Mouse (Mus musculus) hindbrain, embryonic 12.5 days (tissue): ENCODE measurements around the gene Ccdc14. TPM values are rescaled to one million over a fixed set of nuclear protein-coding genes. Genes with fewer than 3 reads are reported as not detected.
"Not testable (repeated sequence)": the region's sequence is repeated elsewhere in the genome, so short reads cannot be mapped to it uniquely, and the experiment has no call there.

ENCODE experiments used
- ATAC-seq: fragments of 200-750 bp; cut with Nextera tagmentation; 2 replicates; pipeline ENCODE4 v1.8.0; 2017; ENCODE audit warnings: moderate TSS enrichment; ENCODE audit not compliant: low FRiP score
- H3K27ac ChIP-seq: fragments of 300-500 bp; sonication (generic); 2 replicates; pipeline ENCODE4 v1.5.1; 2016; ENCODE audit warnings: mild to moderate bottlenecking
- H3K27me3 ChIP-seq: fragments of 300-500 bp; sonication (generic); 2 replicates; pipeline ENCODE4 v1.6.1; 2016; ENCODE audit warnings: mild to moderate bottlenecking
- H3K36me3 ChIP-seq: fragments of 300-500 bp; sonication (generic); 2 replicates; pipeline ENCODE4 v1.6.1; 2016; ENCODE audit warnings: mild to moderate bottlenecking
- H3K4me1 ChIP-seq: fragments of 300-500 bp; sonication (generic); 2 replicates; pipeline ENCODE4 v1.6.1; 2016
- H3K4me2 ChIP-seq: fragments of 300-500 bp; sonication (generic); replicated peaks from 2 replicates; pipeline ENCODE4 v1.6.1; 2016; ENCODE audit warnings: mild to moderate bottlenecking
- H3K4me3 ChIP-seq: fragments of 300-500 bp; sonication (generic); 2 replicates; pipeline ENCODE4 v1.5.1; 2016; ENCODE audit warnings: mild to moderate bottlenecking
- H3K9ac ChIP-seq: fragments of 300-500 bp; sonication (generic); 2 replicates; pipeline ENCODE4 v1.6.1; 2016; ENCODE audit warnings: mild to moderate bottlenecking, moderate library complexity
- H3K9me3 ChIP-seq: fragments of 300-500 bp; sonication (generic); replicated peaks from 2 replicates; pipeline ENCODE4 v1.6.1; 2016; ENCODE audit warnings: mild to moderate bottlenecking
- WGBS: fragments of 180-500 bp; shearing (Covaris S2); methylation state at CpG from one replicate; pipeline ENCODE4 v1.1.7; 2016; 5-methylcytosine and 5-hydroxymethylcytosine counted together
- polyA plus RNA-seq: library from polyadenylated mRNA; unstranded; fragments of >200 nt; fragmentation: Nextera tagmentation; extraction: Ambion mirVana; gene quantifications from 2 replicates; pipeline ENCODE4 v1.2.1, GENCODE M21; 2016

Gene Ccdc14
- polyA plus RNA-seq, 1 experiment from 2014 or later: 8.4 TPM

- no peak overlapping the region for H3K4me2 ChIP-seq
- ATAC-seq: no peak
- 93% methylated on average over 6 of the region's 6 CpGs for WGBS
Observed at GRCm38 (mm10) chr16:34674365-34674764, 16.1 kb upstream of the Ccdc14 start.

DNA sequence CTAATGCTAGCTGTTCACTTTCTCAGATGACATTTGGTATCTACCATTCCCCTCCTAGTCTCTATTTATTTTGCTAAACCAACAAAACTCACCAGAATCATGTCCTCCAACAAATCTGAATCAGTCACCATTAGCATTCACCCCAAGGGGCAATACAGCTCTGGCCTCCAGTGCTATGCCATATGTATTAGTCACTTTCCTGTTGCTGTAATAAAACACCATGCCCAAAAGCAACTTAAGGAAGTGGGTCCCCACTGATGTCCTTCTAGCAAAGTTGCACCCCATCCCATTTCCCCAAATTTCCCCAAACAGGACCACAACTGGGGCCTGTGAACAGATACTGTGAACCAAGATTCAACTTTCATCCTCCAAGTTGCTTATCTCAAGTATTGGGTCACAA is 8.6 kb upstream of the Ccdc14 start:
- H3K27ac ChIP-seq: no peak overlapping the region
- no peaks in the 10 kb centered on the region for H3K36me3 ChIP-seq
- no peaks in the 10 kb centered on the region for H3K27me3 ChIP-seq
- H3K9me3 ChIP-seq: no peaks in the 10 kb centered on the region
- ATAC-seq: no peak
- H3K9ac ChIP-seq: no peak overlapping the region
- no peak overlapping the region for H3K4me3 ChIP-seq
- no peak overlapping the region for H3K4me2 ChIP-seq
- no peaks in the 10 kb centered on the region for H3K4me1 ChIP-seq

More at GRCm38 (mm10) chr16:34674365-34674764, 16.1 kb upstream of the Ccdc14 start:
- H3K27me3 ChIP-seq: peaks cover 6% of the 10 kb centered on the region
- H3K9me3 ChIP-seq: no peaks in the 10 kb centered on the region
- H3K9ac ChIP-seq: no peak overlapping the region
- no peak overlapping the region for H3K4me3 ChIP-seq
- H3K4me1 ChIP-seq: no peaks in the 10 kb centered on the region
- H3K27ac ChIP-seq: no peak overlapping the region
- no peaks in the 10 kb centered on the region for H3K36me3 ChIP-seq

DNA sequence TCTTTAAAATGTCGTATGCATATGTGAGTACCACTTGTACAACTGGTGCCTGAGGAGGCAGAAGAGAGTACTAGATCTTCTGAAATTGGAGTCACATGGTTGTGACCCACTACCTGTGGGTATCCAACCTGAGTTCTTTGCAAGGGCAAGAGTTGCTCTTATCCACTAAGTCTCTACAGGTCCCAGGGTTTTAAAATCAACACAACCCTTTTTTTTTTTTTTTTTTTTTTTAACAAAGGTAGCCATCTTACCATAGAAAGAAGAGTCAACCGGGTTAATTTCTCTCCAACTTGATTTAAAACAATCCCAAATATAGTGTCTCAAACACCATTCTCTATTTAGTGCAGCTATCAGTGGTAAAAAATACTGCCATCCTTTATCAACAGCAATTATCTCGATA is 537 bp upstream of the Ccdc14 start:
- Histone ChIP-seq H3K27ac (no peak overlapping the region), H3K36me3 (no peaks in the 10 kb centered on the region), H3K27me3 (no peaks in the 10 kb centered on the region), H3K4me2 (peak overlapping the region; percentile 82; the same call in 1 of the 2 replicates), H3K4me3 (peak overlapping the region; percentile 52; the same call in 1 of the 2 replicates), H3K4me1 (peaks cover 8% of the 10 kb centered on the region), H3K9me3 (no peaks in the 10 kb centered on the region), H3K9ac (no peak overlapping the region)
- 80% methylated on average over 3 of the region's 3 CpGs for WGBS
- no peak; the same call in 1 of the 2 replicates for ATAC-seq

- Histone ChIP-seq H3K9ac (peak overlapping the region; percentile 67), H3K4me3 (peak overlapping the region; percentile 52), H3K27ac (peak overlapping the region; percentile 81; the same call in 1 of the 2 replicates), H3K27me3 (no peaks in the 10 kb centered on the region), H3K9me3 (no peaks in the 10 kb centered on the region), H3K4me1 (peaks cover 8% of the 10 kb centered on the region), H3K36me3 (no peaks in the 10 kb centered on the region), H3K4me2 (peak overlapping the region; percentile 82)
- 9% methylated on average over 11 of the region's 11 CpGs for WGBS
- 0 out of 2 replicates have a peak, but pooled peaks have one; percentile 23 for ATAC-seq
Observed at GRCm38 (mm10) chr16:34691156-34691555, 740 bp downstream of the Ccdc14 start.

DNA sequence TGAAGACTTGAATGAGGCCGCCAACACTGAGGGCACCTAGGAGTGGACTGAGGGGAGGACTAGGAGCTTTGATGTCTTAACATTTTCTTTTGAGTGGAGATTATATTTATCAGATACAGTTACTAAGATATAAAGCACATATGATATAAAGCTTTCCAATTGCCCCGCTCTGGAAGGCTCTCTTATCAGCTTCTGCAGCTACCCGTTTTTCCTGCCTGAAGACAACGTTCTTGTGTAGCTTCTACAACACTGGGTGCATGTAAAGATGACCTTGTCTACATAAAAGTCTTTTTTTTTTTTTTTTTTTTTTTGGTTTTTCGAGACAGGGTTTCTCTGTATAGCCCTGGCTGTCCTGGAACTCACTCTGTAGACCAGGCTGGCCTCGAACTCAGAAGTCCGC is 4.1 kb downstream of the Ccdc14 start:
- no peaks in the 10 kb centered on the region for H3K27me3 ChIP-seq
- H3K4me1 ChIP-seq: peaks cover 8% of the 10 kb centered on the region
- peaks cover 6% of the 10 kb centered on the region; the same call in 1 of the 2 replicates for H3K36me3 ChIP-seq
- H3K27ac ChIP-seq: no peak overlapping the region
- ATAC-seq: no peak
- H3K9me3 ChIP-seq: no peaks in the 10 kb centered on the region
- no peak overlapping the region for H3K9ac ChIP-seq
- H3K4me3 ChIP-seq: no peak overlapping the region
- H3K4me2 ChIP-seq: no peak overlapping the region
- 97% methylated on average over 6 of the region's 7 CpGs for WGBS

GRCm38 (mm10) chr16:34698721-34699120 is 8.3 kb downstream of the Ccdc14 start:
- not testable (repeated sequence) for H3K4me2 ChIP-seq, H3K9ac ChIP-seq, H3K9me3 ChIP-seq, H3K27ac ChIP-seq, ATAC-seq, H3K4me3 ChIP-seq, H3K4me1 ChIP-seq, H3K27me3 ChIP-seq, H3K36me3 ChIP-seq
- 86% methylated on average over 3 of the region's 3 CpGs for WGBS

DNA sequence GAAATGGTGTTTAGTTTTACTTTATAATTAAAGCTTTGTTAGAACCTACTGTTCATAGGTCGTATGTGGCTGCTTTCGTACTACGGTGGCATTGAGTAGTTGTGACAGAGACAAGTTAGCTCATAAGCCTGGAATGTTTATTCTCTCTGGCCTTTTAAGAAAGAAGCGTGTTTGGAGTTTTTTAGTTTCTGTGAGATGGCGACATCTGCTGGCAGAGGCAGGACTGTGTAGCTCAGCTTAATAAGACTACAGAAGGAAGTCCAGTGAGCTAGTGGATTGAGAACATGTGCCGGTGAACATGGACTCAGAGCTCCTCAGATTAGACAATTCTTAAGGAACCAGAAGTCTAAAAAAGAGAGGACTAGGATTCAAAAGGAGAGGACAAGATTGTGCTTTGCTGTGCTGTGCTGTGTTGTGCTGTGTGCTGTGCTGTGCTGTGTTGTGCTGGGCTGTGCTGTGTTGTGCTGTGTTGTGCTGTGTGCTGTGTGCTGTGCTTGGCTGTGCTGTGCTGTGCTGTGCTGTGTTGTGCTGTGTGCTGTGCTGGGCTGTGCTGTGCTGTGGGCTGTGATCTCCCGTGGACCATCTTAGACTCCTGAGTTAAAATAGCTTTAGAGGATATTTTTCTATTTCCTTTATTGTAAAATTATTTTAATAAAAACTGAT is 9.9 kb downstream of the Ccdc14 start:
- 30% methylated on average over 7 of the region's 7 CpGs for WGBS
- Histone ChIP-seq H3K4me2 (no peak overlapping the region), H3K27me3 (no peaks in the 10 kb centered on the region), H3K4me3 (no peak overlapping the region), H3K4me1 (no peaks in the 10 kb centered on the region), H3K36me3 (peaks cover 14% of the 10 kb centered on the region; the same call in 1 of the 2 replicates), H3K9ac (no peak overlapping the region), H3K27ac (no peak overlapping the region), H3K9me3 (no peaks in the 10 kb centered on the region)
- ATAC-seq: peak; percentile 56

GRCm38 (mm10) chr16:34700828-34701216 is 10.4 kb downstream of the Ccdc14 start:
- no peak overlapping the region for H3K27ac ChIP-seq
- H3K4me3 ChIP-seq: no peak overlapping the region
- H3K9me3 ChIP-seq: no peaks in the 10 kb centered on the region
- no peaks in the 10 kb centered on the region for H3K4me1 ChIP-seq
- no peak for ATAC-seq
- 87% methylated on average over 6 of the region's 6 CpGs for WGBS
- H3K9ac ChIP-seq: no peak overlapping the region
- peaks cover 17% of the 10 kb centered on the region; the same call in 1 of the 2 replicates for H3K36me3 ChIP-seq
- no peak overlapping the region for H3K4me2 ChIP-seq
- H3K27me3 ChIP-seq: no peaks in the 10 kb centered on the region

DNA sequence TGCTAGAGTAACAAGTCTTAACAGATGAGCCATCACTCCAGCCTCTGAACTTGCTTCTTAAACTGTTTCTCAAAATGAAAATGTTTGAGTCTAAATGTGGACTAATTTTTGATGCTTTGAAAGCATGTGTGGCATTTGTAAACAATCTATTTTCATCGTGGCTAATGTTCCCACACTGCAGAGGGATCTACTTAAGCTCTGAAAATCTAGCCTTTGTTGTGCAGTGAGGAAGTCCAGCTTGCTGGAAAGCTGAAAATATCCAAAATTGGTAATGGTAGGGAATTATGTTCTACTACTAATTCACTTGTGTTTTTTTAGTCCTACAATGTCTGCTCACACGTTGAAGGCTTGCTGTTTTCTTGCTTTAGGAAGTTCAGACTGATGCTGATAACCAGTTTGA is 15.6 kb downstream of the Ccdc14 start:
- Histone ChIP-seq H3K9ac (no peak overlapping the region), H3K4me2 (no peak overlapping the region), H3K4me3 (no peak overlapping the region), H3K9me3 (no peaks in the 10 kb centered on the region), H3K27me3 (no peaks in the 10 kb centered on the region), H3K4me1 (no peaks in the 10 kb centered on the region), H3K27ac (no peak overlapping the region), H3K36me3 (peaks cover 29% of the 10 kb centered on the region; the same call in 1 of the 2 replicates)
- no peak for ATAC-seq
- WGBS: 94% methylated on average over 2 of the region's 2 CpGs

GRCm38 (mm10) chr16:34706487-34706946 is 16.1 kb downstream of the Ccdc14 start:
- 92% methylated on average over 7 of the region's 7 CpGs for WGBS
- no peak for ATAC-seq

GRCm38 (mm10) chr16:34711481-34711880 is 21.1 kb downstream of the Ccdc14 start:
- no peak for ATAC-seq
- no peaks in the 10 kb centered on the region for H3K27me3 ChIP-seq
- no peaks in the 10 kb centered on the region for H3K9me3 ChIP-seq
- 79% methylated on average over 3 of the region's 3 CpGs for WGBS
- H3K9ac ChIP-seq: no peak overlapping the region
- no peak overlapping the region for H3K27ac ChIP-seq
- no peaks in the 10 kb centered on the region for H3K4me1 ChIP-seq
- no peak overlapping the region for H3K4me3 ChIP-seq
- H3K36me3 ChIP-seq: peaks cover 22% of the 10 kb centered on the region; the same call in 1 of the 2 replicates
- no peak overlapping the region for H3K4me2 ChIP-seq

More at GRCm38 (mm10) chr16:34706487-34706946, 16.1 kb downstream of the Ccdc14 start:
- Histone ChIP-seq H3K9me3 (no peaks in the 10 kb centered on the region), H3K4me1 (no peaks in the 10 kb centered on the region), H3K9ac (no peak overlapping the region), H3K36me3 (peaks cover 29% of the 10 kb centered on the region; the same call in 1 of the 2 replicates), H3K4me2 (no peak overlapping the region), H3K4me3 (no peak overlapping the region), H3K27ac (no peak overlapping the region), H3K27me3 (no peaks in the 10 kb centered on the region)

- H3K4me2 ChIP-seq: no peak overlapping the region
- H3K27me3 ChIP-seq: no peaks in the 10 kb centered on the region
- H3K36me3 ChIP-seq: peaks cover 18% of the 10 kb centered on the region
- H3K9ac ChIP-seq: no peak overlapping the region
- H3K9me3 ChIP-seq: peaks cover under 1% of the 10 kb centered on the region; the same call in 1 of the 2 replicates
- WGBS: 98% methylated on average over 3 of the region's 3 CpGs
- H3K4me3 ChIP-seq: no peak overlapping the region
- H3K4me1 ChIP-seq: no peaks in the 10 kb centered on the region
- no peak overlapping the region for H3K27ac ChIP-seq
- no peak for ATAC-seq
Observed at GRCm38 (mm10) chr16:34725156-34725555, 34.7 kb downstream of the Ccdc14 start.

DNA sequence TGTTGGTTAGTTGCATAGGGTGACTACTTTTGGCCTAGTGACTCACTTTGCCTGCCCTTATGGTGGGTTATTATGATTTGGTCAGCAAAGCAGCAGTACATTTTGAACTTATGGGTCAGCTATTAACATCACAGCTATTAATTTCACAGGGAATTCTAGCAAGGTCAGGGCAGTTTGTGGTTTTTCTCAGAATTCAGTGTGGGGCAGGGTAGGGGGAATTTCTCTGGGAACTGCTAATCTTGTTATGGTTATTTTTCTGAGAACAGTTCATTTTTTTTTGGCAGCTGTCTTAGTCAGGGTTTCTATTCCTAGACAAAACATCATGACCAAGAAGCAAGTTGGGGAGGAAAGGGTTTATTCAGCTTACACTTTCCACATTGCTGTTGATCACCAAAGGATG is 38.2 kb downstream of the Ccdc14 start:
- not testable (repeated sequence) for H3K9ac ChIP-seq, H3K4me1 ChIP-seq, ATAC-seq, H3K4me3 ChIP-seq, H3K36me3 ChIP-seq, H3K27ac ChIP-seq, H3K4me2 ChIP-seq, H3K27me3 ChIP-seq, H3K9me3 ChIP-seq
